Mouse (Mus musculus): ENCODE measurements at regions not wholly inside any gene's neighbourhood (a gene's known extent, or its start where the extent isn't known, plus 50 kb on each side); places are given as distances from the start of the nearest gene placed in this dataset.

GRCm38 (mm10) chr2:72674229-72674628, 198.3 kb downstream of the Cdca7 start:
- peak; percentile 14 for DNase-seq (ENCODE audit: low spot score)

- DNase-seq (ENCODE audit: low spot score): no peak
Measured at GRCm38 (mm10) chr2:72674856-72675440, 199.0 kb downstream of the Cdca7 start.

GRCm38 (mm10) chr2:72677731-72678130, 201.8 kb downstream of the Cdca7 start:
- DNase-seq (ENCODE audit: low spot score): no peak

GRCm38 (mm10) chr2:72688031-72688430, 212.1 kb downstream of the Cdca7 start:
- DNase-seq (ENCODE audit: low spot score): no peak

- no peak for DNase-seq (ENCODE audit: low spot score)
Measured at GRCm38 (mm10) chr2:72701081-72701480, 225.1 kb downstream of the Cdca7 start.

GRCm38 (mm10) chr2:72703238-72703637, 227.3 kb downstream of the Cdca7 start:
- DNase-seq (ENCODE audit: low spot score): no peak

- peak; percentile 13 for DNase-seq (ENCODE audit: low spot score)
Measured at GRCm38 (mm10) chr2:72707676-72708659, 232.0 kb downstream of the Cdca7 start.

GRCm38 (mm10) chr2:72716931-72717330, 241.0 kb downstream of the Cdca7 start:
- DNase-seq (ENCODE audit: low spot score): no peak

GRCm38 (mm10) chr2:72728699-72729098, 251.5 kb downstream of the Sp3 start:
- peak; percentile 70 for DNase-seq (ENCODE audit: low spot score)

GRCm38 (mm10) chr2:72733371-72733770, 246.9 kb downstream of the Sp3 start:
- no peak for DNase-seq (ENCODE audit: low spot score)

- DNase-seq (ENCODE audit: low spot score): no peak
Measured at GRCm38 (mm10) chr2:72735035-72735434, 245.2 kb downstream of the Sp3 start.

- no peak for DNase-seq (ENCODE audit: low spot score)
Measured at GRCm38 (mm10) chr2:72736685-72737084, 243.6 kb downstream of the Sp3 start.

GRCm38 (mm10) chr2:72740391-72741361, 239.6 kb downstream of the Sp3 start:
- peak; percentile 63 for DNase-seq (ENCODE audit: low spot score)

GRCm38 (mm10) chr2:72741746-72742145, 238.5 kb downstream of the Sp3 start:
- DNase-seq (ENCODE audit: low spot score): no peak

- DNase-seq (ENCODE audit: low spot score): no peak
Measured at GRCm38 (mm10) chr2:72743651-72744050, 236.6 kb downstream of the Sp3 start.

GRCm38 (mm10) chr2:72744901-72745300, 235.3 kb downstream of the Sp3 start:
- no peak for DNase-seq (ENCODE audit: low spot score)

GRCm38 (mm10) chr2:72746476-72747215, 233.6 kb downstream of the Sp3 start:
- peak; percentile 13 for DNase-seq (ENCODE audit: low spot score)

- DNase-seq (ENCODE audit: low spot score): no peak
Measured at GRCm38 (mm10) chr2:72747299-72747698, 232.9 kb downstream of the Sp3 start.

- no peak for DNase-seq (ENCODE audit: low spot score)
Measured at GRCm38 (mm10) chr2:72749495-72749894, 230.8 kb downstream of the Sp3 start.

GRCm38 (mm10) chr2:72751441-72751840, 228.8 kb downstream of the Sp3 start:
- no peak for DNase-seq (ENCODE audit: low spot score)

- DNase-seq (ENCODE audit: low spot score): no peak
Measured at GRCm38 (mm10) chr2:72752624-72753176, 227.5 kb downstream of the Sp3 start.

Measured in retina, embryonic 14.5 days (tissue).